Mouse (Mus musculus) T-cell, adult 2 months (primary cell): Measurements from ENCODE around the gene Polr1d.

Experiments
- DNase-seq: peaks from one replicate; pipeline ENCODE4 v3.0.0; 2022; ENCODE audit warnings: low spot score

The Polr1d gene

DNA sequence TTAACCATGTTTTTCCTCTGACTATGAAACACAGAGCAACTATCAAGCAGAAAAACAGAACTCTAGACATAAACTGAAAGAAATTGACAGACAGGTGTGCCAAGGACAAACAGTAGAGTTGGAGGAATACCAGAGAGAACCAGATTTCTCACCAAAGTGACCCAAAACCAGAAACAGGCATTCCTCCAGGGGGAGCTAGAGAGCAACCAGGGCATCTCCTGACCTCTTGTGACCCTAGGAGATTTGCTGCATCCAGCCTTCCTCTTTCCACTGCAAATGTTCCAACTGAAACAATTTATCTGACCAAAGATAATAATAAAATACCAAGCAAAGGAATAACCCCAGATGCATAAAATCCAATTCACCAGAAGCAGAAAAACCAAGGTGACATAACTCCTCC lies 70.5 kb downstream of the Polr1d start:
- DNase-seq = no peak

DNA sequence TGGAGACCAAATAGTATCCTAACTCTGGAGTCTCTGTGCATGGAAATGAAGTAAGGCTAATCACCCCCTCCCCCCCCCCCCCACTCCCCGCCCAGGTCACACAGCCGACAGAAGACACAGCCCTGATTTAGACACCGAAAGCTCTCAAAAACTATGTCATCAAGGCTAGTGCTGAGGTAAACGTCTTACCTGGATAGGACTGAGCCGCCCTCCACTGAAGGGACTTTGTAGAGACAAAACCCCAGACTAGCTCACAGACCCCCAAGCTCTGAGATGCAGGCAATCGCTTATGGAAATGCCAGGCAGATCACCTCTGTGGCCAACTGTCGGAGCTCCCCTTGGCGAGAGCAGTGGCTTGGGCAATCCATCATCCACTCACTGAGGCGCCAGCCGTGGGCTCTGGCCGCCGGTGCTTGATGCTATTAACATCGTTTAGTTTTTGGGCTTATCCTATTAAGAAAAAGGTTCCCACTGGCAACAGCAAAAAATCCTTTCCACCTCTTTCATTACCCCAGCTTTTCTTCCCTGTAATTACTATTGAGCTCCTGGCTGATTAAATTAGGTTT lies 78.0 kb downstream of the Polr1d start:
- no peak for DNase-seq

DNA sequence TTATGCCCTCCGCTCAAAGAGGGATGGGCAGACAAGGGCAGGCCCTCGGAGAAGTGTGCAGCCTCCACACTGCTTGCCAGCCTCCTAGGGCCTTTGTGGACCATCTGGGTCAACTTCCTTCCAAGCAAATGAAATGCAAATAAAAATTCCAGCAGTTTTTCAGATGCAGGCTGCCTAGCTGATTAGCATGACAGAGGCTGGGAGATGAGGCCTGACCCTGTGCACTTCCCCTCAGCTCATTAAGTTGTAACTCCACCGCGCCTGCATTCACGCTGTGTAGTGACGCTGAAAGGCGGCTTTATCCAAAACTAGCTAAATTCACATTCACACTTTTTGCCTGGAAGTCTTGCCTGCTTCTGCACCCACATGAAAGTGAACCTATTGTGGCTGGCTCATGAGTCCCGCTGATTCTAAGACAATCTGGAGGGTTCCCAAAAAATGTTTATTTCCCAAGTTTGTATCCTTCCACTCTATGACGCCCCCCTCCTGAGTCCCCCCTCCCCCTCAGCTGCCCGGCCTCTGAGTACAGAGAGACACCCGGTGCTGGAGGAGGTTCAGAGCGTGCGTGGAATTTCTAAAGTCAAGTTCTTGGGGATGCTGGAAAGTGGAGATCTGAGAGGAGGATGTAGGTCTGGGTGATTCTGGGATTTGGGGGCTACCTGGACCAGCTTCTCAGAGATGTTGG lies 78.7 kb downstream of the Polr1d start:
- DNase-seq = no peak

DNA sequence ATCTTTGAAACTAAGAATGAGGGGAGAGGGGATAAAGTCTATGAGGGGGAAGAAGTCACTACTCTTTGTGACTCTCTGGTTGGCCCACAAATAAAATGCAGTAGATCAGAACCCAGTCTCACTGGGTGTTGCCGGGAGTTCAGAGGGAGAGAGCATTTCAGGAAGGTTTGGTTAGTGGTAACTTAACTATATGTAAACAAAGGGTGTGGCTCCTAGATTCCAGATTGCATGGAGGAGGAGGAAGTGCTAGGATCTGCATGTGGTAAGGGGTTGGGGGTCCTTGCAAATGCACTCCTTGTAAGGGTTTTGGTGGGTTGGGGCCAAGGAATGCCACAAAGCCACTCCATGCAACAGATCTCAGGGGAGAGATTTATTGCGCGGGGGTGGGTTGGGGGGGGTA lies 79.5 kb downstream of the Polr1d start:
- DNase-seq = no peak

DNA sequence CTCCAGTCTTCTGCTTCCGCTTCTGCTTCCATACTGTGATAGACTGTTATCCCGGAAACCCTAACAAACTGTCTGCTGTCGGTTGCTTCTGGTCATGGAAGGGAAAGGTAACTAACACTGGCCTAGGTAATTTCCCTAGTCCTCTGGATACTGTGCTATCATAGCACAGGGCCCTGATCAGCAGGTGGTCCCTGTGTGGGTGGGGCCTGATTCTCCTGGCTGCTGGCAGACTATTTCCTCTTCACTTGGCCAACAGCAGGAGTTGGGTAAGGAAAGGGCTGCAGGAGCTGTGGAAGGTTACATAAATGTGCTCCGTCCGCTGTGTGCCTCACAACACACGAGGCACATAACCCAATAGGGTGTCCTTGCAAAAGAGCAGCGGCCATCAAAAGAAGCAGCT lies 80.6 kb downstream of the Polr1d start:
- DNase-seq = no peak

DNA sequence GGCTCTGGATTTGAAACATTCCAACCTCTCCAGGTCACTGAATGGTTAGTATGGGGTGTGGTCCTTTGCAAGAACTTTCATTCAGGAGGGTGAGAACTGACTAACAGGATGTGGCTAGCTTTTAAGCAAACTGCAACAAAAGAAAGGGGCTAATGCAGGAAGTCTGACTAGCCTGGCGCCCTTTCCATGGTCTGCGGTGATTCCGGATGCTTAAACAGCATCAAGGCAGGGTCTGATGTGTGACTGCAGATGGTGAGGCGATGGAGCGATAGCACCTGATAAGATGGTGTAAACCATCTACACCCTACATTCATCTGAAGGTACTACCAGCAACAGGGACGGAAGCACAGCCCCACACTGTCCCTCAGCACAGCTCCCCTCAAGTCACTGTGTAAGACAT lies 82.5 kb downstream of the Polr1d start:
- DNase-seq = peak; percentile 78

DNA sequence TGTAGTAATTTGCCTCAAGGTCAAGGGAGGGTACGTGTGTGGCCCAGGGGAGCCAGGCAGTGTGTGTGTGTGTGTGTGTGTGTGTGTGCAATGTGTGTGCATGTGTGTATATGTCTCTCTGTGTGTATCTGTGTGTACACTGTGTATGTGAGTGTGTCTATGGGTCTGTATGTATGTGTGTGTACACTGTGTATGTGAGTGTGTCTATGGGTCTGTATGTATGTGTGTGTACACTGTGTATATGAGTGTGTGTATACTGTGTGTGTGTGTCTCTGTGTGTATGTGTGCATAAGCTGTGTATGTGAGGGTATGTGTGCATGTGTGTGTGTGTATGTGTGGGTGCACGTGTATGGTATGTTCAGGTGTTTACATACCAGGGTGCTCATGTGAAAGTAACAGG lies 82.9 kb downstream of the Polr1d start:
- DNase-seq = no peak
